Mouse (Mus musculus) heart, embryonic 14.5 days (tissue): ENCODE results near the gene Clcf1. TPM values are rescaled to one million over a fixed set of nuclear protein-coding genes. Genes with fewer than 3 reads are reported as not detected.
A peak's percentile ranks its signal among the peaks of the same experiment; 100 is the strongest.

Experiments used
- ATAC-seq: fragments of 200-750 bp; cut with Nextera tagmentation; 2 replicates; pipeline ENCODE4 v1.8.0; 2017; ENCODE audit warnings: low read depth, moderate TSS enrichment; ENCODE audit not compliant: insufficient number of reproducible peaks, insufficient read depth, low FRiP score
- H3K27ac ChIP-seq, 2 experiments: fragments of 200-500 bp in 1 of 2; fragments of 300-500 bp in 1 of 2; sonication (generic) in 1 of 2; replicated peaks in 1 of 2; 2 replicates each; pipeline ENCODE4 v1.5.1; 2012 to 2014; ENCODE audit warnings: low read depth in 2 of 2, low read length in 2 of 2, control low read depth in 1 of 2, mild to moderate bottlenecking in 1 of 2, mixed read lengths in 1 of 2; ENCODE audit not compliant: control insufficient read depth in 1 of 2, insufficient read depth in 1 of 2
- H3K27me3 ChIP-seq: fragments of 300-500 bp; sonication (generic); 2 replicates; pipeline ENCODE4 v1.6.1; 2014; ENCODE audit warnings: mild to moderate bottlenecking, low read length, control low read depth; ENCODE audit not compliant: control insufficient read depth, insufficient read depth
- H3K36me3 ChIP-seq: fragments of 300-500 bp; sonication (generic); 2 replicates; pipeline ENCODE4 v1.6.1; 2014; ENCODE audit warnings: mild to moderate bottlenecking, control low read depth, low read length, mixed read lengths; ENCODE audit not compliant: control insufficient read depth, insufficient read depth
- H3K4me1 ChIP-seq, 2 experiments: fragments of 200-500 bp in 1 of 2; fragments of 300-500 bp in 1 of 2; sonication (generic) in 1 of 2; 2 replicates each; pipeline ENCODE4 v1.6.1; 2012 to 2014; ENCODE audit warnings: low read length in 2 of 2, control low read depth in 1 of 2, mixed read lengths in 1 of 2; ENCODE audit not compliant: control insufficient read depth in 2 of 2, insufficient read depth in 2 of 2
- H3K4me2 ChIP-seq: fragments of 300-500 bp; sonication (generic); 2 replicates; pipeline ENCODE4 v1.6.1; 2014; ENCODE audit warnings: mild to moderate bottlenecking, low read length
- H3K4me3 ChIP-seq, 2 experiments: fragments of 200-500 bp in 1 of 2; fragments of 300-500 bp in 1 of 2; sonication (generic) in 1 of 2; 2 replicates each; pipeline ENCODE4 v1.5.1; 2012 to 2014; ENCODE audit warnings: low read length in 2 of 2, mild to moderate bottlenecking in 2 of 2, control low read depth in 1 of 2, low read depth in 1 of 2, moderate library complexity in 1 of 2; ENCODE audit not compliant: control insufficient read depth in 1 of 2, insufficient read depth in 1 of 2
- H3K9ac ChIP-seq: fragments of 300-500 bp; sonication (generic); 2 replicates; pipeline ENCODE4 v1.6.1; 2014; ENCODE audit warnings: mild to moderate bottlenecking, low read length
- H3K9me3 ChIP-seq: fragments of 300-500 bp; sonication (generic); 2 replicates; pipeline ENCODE4 v1.6.1; 2016; ENCODE audit warnings: low read length, control low read depth; ENCODE audit not compliant: control insufficient read depth
- WGBS: fragments of 180-500 bp; shearing (Covaris S2); extraction: QIAGEN DNeasy Blood & Tissue Kit; methylation state at CpG from one replicate; pipeline ENCODE4 v1.1.7; 2014; 5-methylcytosine and 5-hydroxymethylcytosine counted together
- microRNA-seq: library from miRNA; unstranded; fragments of <30 nt; microRNA quantifications from one replicate; pipeline ENCODE4, GENCODE M21; 2016
- polyA plus RNA-seq: library from polyadenylated mRNA; unstranded; fragments of >200 nt; fragmentation: Nextera tagmentation; extraction: Ambion mirVana; gene quantifications from 2 replicates; pipeline ENCODE4 v1.2.1, GENCODE M21; 2014

Gene Clcf1
- polyA plus RNA-seq, 1 experiment from 2014 or later = 1.2 TPM

GRCm38 (mm10) chr19:4268566-4269361 lies 54.7 kb downstream of the Clcf1 start, which contains the start of gene Ssh3:
Gene Ssh3 (minus strand): TSS chr19:4269180.
- Histone ChIP-seq H3K9me3 (no peaks in the 10 kb centered on the region), H3K36me3 (no peaks in the 10 kb centered on the region), H3K4me3 (peak within 1 kb of the TSS; percentile 50 to 52), H3K4me2 (peak within 1 kb of the TSS; percentile 74), H3K4me1 (peaks cover 3 to 6% of the 10 kb centered on the region in 2 experiments; a peak in 2 of 4 replicates), H3K27ac (no peak within 1 kb of the TSS), H3K9ac (peak within 1 kb of the TSS; percentile 68), H3K27me3 (peaks cover 21% of the 10 kb centered on the region)
- WGBS = 7% methylated on average over 46 of the region's 46 CpGs
- ATAC-seq = peak; percentile 70

GRCm38 (mm10) chr19:4270187-4270586 lies 56.1 kb downstream of the Clcf1 start:
- WGBS = 60% methylated on average over 6 of the region's 6 CpGs
- no peak overlapping the region for H3K9ac ChIP-seq
- no peak overlapping the region for H3K4me2 ChIP-seq
- ATAC-seq = no peak
- H3K4me1 ChIP-seq = peaks cover 3 to 6% of the 10 kb centered on the region in 2 experiments; a peak in 2 of 4 replicates
- H3K4me3 ChIP-seq = no peak overlapping the region
- no peaks in the 10 kb centered on the region for H3K36me3 ChIP-seq
- peaks cover 21% of the 10 kb centered on the region for H3K27me3 ChIP-seq
- H3K9me3 ChIP-seq = no peaks in the 10 kb centered on the region
- no peak overlapping the region for H3K27ac ChIP-seq

GRCm38 (mm10) chr19:4270972-4271371 lies 56.9 kb downstream of the Clcf1 start:
- ATAC-seq = no peak
- Histone ChIP-seq H3K4me3 (no peak overlapping the region), H3K36me3 (no peaks in the 10 kb centered on the region), H3K4me1 (peaks cover 3 to 6% of the 10 kb centered on the region in 2 experiments; a peak in 2 of 4 replicates), H3K27ac (no peak overlapping the region), H3K9ac (no peak overlapping the region), H3K4me2 (no peak overlapping the region), H3K9me3 (peaks cover 3% of the 10 kb centered on the region; the same call in 1 of the 2 replicates), H3K27me3 (peaks cover 21% of the 10 kb centered on the region)
- 94% methylated on average over 11 of the region's 11 CpGs for WGBS

Small RNA genes within 50 kb of the gene (microRNA-seq; reads per million reads assigned to microRNA genes)
- gene Gm26115 = not detected
- not detected for gene Mir6985

Other genes starting within 250 kb of the Clcf1 start
- 0.09 and 0.18 TPM in 2 replicates for gene Aldh3b2, start 241.9 kb upstream of the Clcf1 start, polyA plus RNA-seq
- 13.1 and 14.5 TPM in 2 replicates for gene Acy3, start 227.7 kb upstream of the Clcf1 start, polyA plus RNA-seq
- not detected in 2 replicates for gene Tbx10, start 221.5 kb upstream of the Clcf1 start, polyA plus RNA-seq
- 73.2 and 74.1 TPM in 2 replicates for gene Nudt8, start 213.7 kb upstream of the Clcf1 start, polyA plus RNA-seq
- 4.3 and 4.6 TPM in 2 replicates for gene Gm49405, start 213.6 kb upstream of the Clcf1 start, polyA plus RNA-seq
- 85.2 and 90.7 TPM in 2 replicates for gene Doc2g, start 210.9 kb upstream of the Clcf1 start, polyA plus RNA-seq
- gene Ndufv1, start 201.4 kb upstream of the Clcf1 start, polyA plus RNA-seq = 552 and 561 TPM in 2 replicates
- 399 and 401 TPM in 2 replicates for gene Gstp1, start 176.3 kb upstream of the Clcf1 start, polyA plus RNA-seq
- gene Gstp2, start 168.2 kb upstream of the Clcf1 start, polyA plus RNA-seq = 8.0 and 10.3 TPM in 2 replicates
- gene Gstp3, start 154.7 kb upstream of the Clcf1 start, polyA plus RNA-seq = not detected in 2 replicates
- gene Cabp2, start 132.7 kb upstream of the Clcf1 start, polyA plus RNA-seq = not detected in 2 replicates
- gene Cdk2ap2, start 117.1 kb upstream of the Clcf1 start, polyA plus RNA-seq = 62.5 and 63.8 TPM in 2 replicates
- 17.3 TPM in 2 replicates for gene Pitpnm1, start 114.2 kb upstream of the Clcf1 start, polyA plus RNA-seq
- gene Aip, start 88.4 kb upstream of the Clcf1 start, polyA plus RNA-seq = 87.3 and 100 TPM in 2 replicates
- gene Gpr152, start 74.5 kb upstream of the Clcf1 start, polyA plus RNA-seq = not detected in 2 replicates
- not detected in 2 replicates for gene Cabp4, start 70.2 kb upstream of the Clcf1 start, polyA plus RNA-seq
- gene Coro1b, start 65.6 kb upstream of the Clcf1 start, polyA plus RNA-seq = 117 and 122 TPM in 2 replicates
- 0.54 and 0.82 TPM in 2 replicates for gene Ptprcap, start 60.6 kb upstream of the Clcf1 start, polyA plus RNA-seq
- gene Rps6kb2, start 50.9 kb upstream of the Clcf1 start, polyA plus RNA-seq = 31.4 and 34.4 TPM in 2 replicates
- 6.5 and 8.7 TPM in 2 replicates for gene Carns1, start 38.8 kb upstream of the Clcf1 start, polyA plus RNA-seq
- gene Tbc1d10c, start 23.0 kb upstream of the Clcf1 start, polyA plus RNA-seq = 2.2 and 2.6 TPM in 2 replicates
- 708 and 757 TPM in 2 replicates for gene Ppp1ca, start 22.2 kb upstream of the Clcf1 start, polyA plus RNA-seq
- gene Rad9a, start 12.6 kb upstream of the Clcf1 start, polyA plus RNA-seq = 17.4 and 18.5 TPM in 2 replicates
- not detected in 2 replicates for gene AC109138.7, start 119 bp downstream of the Clcf1 start, polyA plus RNA-seq
- gene Pold4, start 17.7 kb downstream of the Clcf1 start, polyA plus RNA-seq = 20.9 and 26.8 TPM in 2 replicates
- 7.6 and 8.0 TPM in 2 replicates for gene Ssh3, start 54.9 kb downstream of the Clcf1 start, polyA plus RNA-seq
- 1.1 and 1.4 TPM in 2 replicates for gene Ankrd13d, start 68.9 kb downstream of the Clcf1 start, polyA plus RNA-seq
- gene Grk2, start 92.0 kb downstream of the Clcf1 start, polyA plus RNA-seq = 12.1 and 12.8 TPM in 2 replicates
- gene Kdm2a, start 184.0 kb downstream of the Clcf1 start, polyA plus RNA-seq = 35.7 and 42.7 TPM in 2 replicates
- gene Rhod, start 225.2 kb downstream of the Clcf1 start, polyA plus RNA-seq = 20.0 and 24.0 TPM in 2 replicates